Mouse (Mus musculus) embryo, embryonic 11 days (tissue): ENCODE measurements around the gene Smdt1.
"Not testable (repeated sequence)": the region's sequence is repeated elsewhere in the genome, so short reads cannot be mapped to it uniquely, and the experiment has no call there.

ENCODE experiments used
- DNase-seq: peaks from one replicate; pipeline ENCODE4 v3.0.0-alpha.2; 2015

Smdt1 gene

DNA sequence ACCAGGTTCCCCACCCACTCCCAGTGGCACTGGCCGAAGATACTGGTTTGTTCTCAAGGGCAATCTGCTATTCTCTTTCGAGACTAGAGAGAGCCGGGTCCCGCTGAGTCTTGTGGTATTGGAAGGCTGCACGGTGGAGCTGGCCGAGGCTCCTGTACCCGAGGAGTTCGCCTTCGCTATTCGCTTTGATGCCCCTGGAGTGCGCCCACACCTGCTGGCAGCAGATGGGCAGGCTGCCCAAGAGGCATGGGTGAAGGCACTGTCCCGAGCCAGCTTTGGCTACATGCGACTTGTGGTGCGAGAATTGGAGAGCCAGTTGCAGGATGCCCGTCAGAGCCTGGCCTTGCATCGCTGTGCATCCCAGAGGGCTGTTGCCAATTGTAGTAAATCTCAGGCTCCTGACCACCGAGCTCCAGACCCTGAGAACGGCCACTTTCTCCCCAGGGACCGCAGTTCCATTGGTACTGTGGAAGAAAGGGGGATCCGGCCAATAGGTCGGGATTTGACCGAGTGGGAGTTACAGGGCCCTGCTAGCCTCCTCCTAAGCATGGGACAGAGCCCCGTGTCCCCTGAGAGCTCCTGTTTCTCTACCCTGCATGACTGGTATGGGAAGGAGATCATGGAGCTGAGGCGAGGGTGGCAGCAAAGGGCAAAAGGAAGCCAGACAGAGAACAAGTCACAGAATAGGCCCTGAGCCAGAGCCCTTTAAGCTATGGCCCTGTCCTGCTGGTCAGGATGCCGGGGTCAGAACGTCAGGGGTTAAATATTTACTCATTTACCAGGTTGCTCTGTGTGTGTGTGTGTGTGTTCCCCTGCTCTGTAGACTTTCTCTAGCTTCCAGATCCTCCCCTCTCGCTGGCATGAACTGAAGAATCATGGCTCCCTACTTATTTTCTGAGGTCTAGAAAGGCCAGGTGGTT, 4.9 kb downstream of the Smdt1 start:
- DNase-seq = no peak

DNA sequence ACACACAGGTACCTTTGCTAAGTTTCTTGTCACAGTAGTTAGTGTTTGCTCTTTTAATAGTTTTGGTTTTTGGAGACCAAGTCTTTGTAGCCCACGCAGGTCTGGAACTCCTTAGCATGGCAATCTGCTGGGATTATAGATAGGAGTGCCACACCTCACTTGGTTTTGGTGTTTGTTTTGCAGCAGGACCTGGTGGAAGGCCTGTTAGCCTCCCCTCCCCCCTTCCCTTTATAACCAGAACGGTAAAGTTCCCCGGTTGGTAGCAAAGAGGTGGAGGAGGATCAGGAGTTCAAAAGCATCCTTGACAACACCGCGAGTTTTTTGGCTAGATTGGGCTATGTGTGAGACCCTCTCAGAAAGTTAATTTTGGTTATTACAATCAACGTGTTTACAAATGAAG, 6.2 kb downstream of the Smdt1 start:
- no peak for DNase-seq

GRCm38 (mm10) chr15:82345820-82346470, 7.2 kb downstream of the Smdt1 start:
- DNase-seq = peak; percentile 99

DNA sequence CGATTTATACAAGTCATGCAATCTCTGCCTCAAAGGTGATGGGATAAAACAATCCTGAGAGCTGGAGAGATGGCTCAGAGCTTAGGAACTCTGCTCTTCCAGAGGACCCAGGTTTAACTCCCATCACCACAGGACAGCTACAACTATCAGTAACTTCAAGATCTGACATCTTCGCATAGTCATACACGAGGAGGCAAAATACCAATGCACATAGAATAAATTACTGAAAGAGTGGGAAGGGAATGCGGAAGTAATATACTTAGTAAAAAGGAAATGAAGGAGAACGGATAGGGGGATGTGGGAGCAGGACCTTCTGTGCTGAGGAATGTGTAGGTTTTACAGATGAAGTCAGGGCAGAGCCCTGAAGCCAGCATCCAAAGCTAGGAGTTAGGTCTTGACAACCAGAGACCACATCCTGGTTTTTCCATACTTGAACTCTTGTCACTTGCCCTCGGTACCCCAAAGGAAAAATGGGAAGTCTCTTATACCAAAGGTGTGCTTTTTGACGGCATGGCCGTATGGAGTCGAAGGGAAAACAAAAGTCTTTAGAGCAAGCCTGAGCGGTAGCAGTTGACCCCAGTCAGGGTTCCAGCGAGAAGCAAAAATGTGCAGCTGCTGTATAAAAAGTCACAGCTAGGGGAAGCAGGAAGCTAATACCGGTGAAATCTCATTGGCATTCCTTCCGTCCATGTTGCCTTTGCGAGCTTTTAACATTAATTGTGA, 8.0 kb downstream of the Smdt1 start:
- DNase-seq = no peak

DNA sequence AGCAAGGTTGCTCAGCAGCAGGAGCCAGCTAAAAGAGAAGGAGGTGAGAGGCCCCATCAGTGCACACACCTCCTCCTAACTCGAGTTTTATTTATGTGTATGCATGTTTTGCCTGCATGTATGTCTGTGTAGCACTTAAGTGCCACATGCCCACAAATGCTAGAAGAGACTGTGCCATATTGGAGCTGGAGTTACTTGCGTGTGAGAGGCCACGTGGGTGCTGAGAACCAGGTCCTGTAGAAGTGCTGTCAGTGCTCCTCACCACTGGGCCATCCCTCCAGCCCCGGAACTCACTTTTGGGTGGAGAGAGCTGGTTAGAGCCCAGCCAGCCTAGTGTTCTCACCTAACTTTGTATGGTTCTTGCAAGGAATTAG, 8.5 kb downstream of the Smdt1 start:
- no peak for DNase-seq

DNA sequence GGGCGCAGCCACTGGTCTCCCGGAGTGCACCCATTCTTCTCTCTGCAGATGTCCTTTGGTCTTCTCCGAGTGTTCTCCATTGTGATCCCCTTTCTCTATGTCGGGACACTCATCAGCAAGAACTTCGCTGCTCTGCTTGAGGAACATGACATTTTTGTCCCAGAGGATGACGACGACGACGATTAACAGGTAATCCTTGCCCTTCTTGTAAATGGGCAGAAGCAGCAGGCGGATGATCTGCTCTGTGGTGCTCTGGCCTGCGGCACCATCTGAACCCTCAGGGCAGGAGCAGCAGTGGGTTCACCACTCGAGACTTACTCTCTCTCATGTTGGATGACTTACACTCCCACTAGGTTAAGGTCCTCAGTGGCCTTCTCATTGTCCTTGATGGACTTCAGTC, 9.1 kb downstream of the Smdt1 start:
- no peak for DNase-seq

DNA sequence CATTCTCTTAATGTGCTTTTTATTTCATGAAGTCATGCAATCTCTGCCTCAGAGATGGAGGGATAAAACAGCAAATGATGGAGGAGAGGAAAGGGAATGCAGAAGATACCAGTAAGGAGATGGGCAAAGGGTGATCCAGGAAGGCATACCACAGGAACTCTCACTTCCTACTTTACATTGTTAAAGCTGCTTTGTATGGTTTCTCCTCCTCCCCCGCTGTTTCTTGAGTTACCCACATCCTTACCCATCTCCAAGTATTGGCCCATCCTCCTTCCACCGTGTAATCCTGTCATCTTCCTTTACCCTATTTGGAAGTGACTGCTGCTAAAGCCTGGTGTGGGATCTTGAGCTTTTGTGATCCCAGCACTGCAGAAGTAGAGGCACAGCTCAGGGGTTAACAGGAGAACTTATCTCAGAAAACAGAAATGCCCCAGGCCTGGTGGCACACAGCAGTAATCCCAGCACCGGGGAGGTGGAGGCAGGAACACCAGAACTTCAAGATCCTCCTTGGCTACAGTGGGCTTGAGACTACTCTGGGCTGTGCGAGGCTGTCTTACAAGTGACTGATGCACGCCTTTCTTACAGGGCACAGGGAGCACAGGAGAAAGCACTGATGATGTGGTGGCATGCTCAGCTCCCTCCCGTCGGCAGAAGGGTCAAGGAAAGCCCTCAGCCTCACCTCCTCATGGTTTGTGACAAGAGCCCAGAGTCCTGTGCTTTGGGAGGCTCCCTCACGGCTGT, 9.7 kb downstream of the Smdt1 start:
- no peak for DNase-seq

- no peak for DNase-seq
Measured at GRCm38 (mm10) chr15:82348999-82349341, 10.2 kb downstream of the Smdt1 start.

- no peak for DNase-seq
Measured at GRCm38 (mm10) chr15:82350349-82350748, 11.6 kb downstream of the Smdt1 start.

DNA sequence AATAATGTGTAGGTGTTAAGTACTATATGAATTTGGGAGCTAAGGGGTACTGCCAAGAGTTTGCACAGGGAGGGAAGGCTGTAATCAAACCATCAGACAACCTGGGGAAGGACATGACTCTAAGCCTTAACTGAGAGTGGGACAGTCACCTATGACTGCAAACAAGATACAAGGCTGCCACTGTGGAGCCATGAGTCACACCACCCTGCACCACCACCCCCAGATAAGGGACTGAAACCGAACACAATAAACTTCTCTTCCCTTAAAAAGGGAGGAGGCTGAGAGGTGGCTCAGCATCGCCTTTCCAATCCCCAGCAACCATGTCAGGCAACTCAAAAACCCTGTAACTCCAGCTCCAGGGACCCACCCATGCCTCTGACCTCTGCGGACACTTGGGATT, 12.7 kb downstream of the Smdt1 start:
- DNase-seq = no peak

GRCm38 (mm10) chr15:82353078-82353744, 14.5 kb downstream of the Smdt1 start:
- DNase-seq = no peak

DNA sequence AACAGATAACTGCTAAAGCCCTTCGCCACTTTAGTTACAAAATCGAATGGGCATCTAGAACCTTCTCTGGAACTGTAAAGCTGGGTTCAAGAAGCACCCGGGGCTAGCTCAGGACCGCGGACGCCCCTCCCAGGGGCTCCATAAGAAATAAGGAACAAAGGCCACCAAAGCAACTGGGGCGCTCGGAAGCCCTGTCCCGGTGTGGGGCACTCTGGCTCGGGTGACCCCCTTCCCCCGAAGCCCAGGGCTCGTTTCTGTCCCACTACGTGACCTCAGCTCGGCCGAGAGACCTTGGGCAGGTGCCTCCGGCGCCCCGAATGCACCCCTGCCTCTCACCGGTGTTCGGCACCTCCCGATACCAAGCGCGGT, 15.0 kb downstream of the Smdt1 start:
- DNase-seq = no peak

- DNase-seq = peak; percentile 97
Measured at GRCm38 (mm10) chr15:82354126-82354945, 15.6 kb downstream of the Smdt1 start, which contains the start of gene Ndufa6. Gene Ndufa6 (minus strand): TSS chr15:82354322.

DNA sequence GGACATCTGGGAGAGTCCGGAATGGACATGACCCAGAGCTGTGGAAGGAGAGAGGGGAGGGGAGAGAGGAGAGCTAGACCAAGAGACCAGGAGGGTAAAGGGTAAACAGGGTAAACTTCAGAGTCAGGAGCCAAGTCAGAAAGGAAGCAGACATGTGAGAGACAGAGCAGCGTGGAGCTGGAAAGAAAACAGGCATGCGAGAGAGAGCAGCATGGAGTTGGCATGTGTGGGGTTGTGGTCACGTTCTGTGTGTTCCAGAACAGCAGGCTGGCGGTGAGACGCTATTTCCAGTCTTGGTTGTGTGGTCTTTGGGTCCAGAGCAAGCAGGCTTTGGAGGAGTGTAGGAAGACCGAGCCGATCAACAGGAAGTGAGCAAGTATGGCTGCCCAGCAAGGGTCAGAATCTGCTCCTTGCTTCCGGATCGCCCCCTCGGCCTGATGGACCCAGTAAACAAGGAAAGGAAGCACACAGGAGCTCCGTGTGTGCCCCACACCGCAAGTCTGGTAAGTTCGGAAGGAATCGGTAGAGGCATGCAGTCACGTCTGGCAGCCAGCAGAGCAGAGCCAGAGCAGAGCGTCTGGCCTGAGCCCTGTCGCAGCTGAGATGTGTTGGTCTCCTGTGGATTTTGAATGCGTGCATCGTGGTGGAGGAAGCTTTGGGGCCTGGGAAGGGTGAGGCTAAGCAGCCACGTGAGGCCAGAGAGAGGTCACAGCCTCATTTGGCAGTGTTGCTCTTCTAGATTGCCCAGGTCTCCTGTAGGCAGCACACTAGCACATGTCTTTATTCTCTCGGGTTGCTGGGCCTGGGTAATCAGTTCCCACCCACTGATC, 19.9 kb downstream of the Smdt1 start:
- no peak for DNase-seq

DNA sequence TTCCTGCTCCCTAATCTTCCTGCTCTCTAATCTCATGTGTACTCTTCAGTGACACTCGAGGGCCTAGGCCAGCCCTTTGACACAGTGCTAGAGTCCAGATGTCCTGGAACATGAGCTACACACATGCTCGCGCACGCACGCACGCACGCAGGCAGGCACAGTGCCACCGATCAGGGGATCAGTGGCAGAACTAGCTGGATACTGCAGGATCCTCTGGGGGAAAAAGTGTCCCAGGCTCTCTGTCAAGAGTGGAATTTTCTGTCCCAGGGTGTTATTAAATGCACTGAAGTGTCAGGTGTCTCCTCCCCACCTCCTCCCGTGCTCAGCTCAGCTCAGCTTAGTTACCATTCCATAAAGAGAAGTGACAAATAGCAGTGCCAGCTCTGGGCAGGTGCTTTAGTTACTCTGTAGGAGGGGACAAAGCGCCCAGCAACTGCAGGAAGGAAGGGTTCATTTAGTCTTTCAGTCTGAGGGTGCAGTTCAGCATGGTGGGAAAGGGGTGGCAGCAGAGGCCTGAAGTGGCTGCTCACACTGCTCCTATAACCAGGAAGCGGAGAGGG, 22.8 kb downstream of the Smdt1 start:
- DNase-seq = no peak

DNA sequence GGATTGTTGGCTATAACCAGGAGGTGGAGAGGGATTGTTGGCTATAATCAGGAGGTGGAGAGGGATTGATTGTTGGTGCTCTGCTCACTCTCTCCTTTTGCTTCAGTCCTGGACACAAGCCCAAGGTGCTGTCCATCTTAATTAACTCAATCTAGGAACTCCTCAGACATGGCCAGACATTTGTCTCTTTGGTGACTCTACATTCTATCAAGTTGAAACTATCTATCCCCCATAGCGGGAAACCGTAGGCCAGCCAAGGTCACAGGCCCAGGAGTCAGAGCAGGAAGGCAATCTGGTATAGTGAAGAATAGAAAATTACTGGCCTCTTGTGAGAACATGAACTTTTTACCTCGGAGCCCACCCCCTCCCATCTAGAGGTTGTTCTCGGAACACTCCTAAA, 23.5 kb downstream of the Smdt1 start:
- DNase-seq = no peak

- DNase-seq = not testable (repeated sequence)
Measured at GRCm38 (mm10) chr15:82363801-82364200, 25.0 kb downstream of the Smdt1 start.

DNA sequence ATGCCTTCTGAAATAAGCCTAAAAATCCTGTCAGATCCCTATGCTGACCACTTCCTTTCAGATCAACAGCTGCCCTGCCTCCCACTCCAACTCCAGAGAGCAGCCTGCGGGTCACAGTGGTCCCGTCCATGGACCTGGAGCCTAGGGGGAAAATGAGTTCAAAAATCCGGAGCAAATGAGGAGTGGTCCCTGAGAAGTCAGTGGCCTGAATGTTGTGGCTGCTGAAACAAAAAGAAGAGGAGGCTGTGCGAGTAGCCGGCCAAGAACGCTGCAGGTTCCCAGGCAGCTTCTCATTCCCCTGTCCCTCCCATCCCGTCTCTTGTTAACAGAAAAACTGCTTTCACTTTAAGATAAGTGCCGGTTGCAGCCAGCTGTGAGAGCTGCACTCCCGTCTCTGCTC, 25.8 kb downstream of the Smdt1 start:
- DNase-seq = not testable (repeated sequence)

DNA sequence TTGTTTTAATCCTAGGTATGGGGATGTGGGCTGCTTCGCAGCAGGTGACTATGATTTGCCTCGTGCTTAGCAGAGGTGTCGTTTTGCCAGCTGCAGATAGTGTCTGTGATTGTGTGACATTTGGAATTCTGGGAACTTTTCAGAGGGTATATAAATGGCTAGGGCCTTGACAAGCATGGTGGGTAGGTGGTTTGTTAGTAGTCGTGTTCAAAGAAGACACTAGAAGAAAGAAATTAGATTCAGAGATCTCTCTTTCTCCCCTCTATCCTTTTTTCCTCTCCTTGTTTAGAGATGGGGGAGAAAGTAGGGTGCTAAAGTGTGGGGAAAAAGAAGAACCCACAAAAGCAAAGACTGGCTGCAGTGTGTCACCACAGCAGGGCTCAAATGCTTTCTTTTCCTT, 29.4 kb downstream of the Smdt1 start:
- no peak for DNase-seq

GRCm38 (mm10) chr15:82368851-82369250, 30.1 kb downstream of the Smdt1 start:
- no peak for DNase-seq
